In genomic region chr11:118769542-118769941, GRCm38 (mm10) we compare ENCODE assay signal across 21 mouse cellular contexts.
DNase-seq lines count a peak whose midpoint lies in the region; ATAC-seq and TF ChIP-seq lines count a peak whose summit lies in the region.
"Had no signal": no experiment of that assay in that cellular context is flagged by ENCODE, and none has a peak within 500 bp of the region (broad histone marks: within the 10 kb centered on the region; RNA-seq: fewer than 3 reads in every experiment).

No protein-coding gene starts in this region.

- peaks cover 47% of the 10 kb centered on the region for H3K4me1 ChIP-seq in hindbrain, embryonic 10.5 days (replicated peaks)
- peaks cover 20% of the 10 kb centered on the region for H3K4me1 ChIP-seq in hindbrain, postnatal 0 days (ENCODE audit: insufficient read depth, low read length)
- H3K4me1 ChIP-seq in forebrain, embryonic 13.5 days: peaks cover 50% of the 10 kb centered on the region
- H3K4me1 ChIP-seq in hindbrain, embryonic 13.5 days (replicated peaks): peaks cover 82% of the 10 kb centered on the region
- peaks cover 38% of the 10 kb centered on the region for H3K4me1 ChIP-seq in midbrain, embryonic 16.5 days (ENCODE audit: control insufficient read depth, insufficient read depth, low read length)
- H3K4me1 ChIP-seq: embryonic facial prominence, embryonic 15.5 days; liver, embryonic 13.5 days; lung, embryonic 15.5 days had no signal

- H3K9me3 ChIP-seq in hindbrain, embryonic 10.5 days: no peaks in the 10 kb centered on the region
- no peaks in the 10 kb centered on the region for H3K9me3 ChIP-seq in hindbrain, postnatal 0 days (ENCODE audit: low read length)
- H3K9me3 ChIP-seq in forebrain, embryonic 13.5 days (replicated peaks): no peaks in the 10 kb centered on the region
- no peaks in the 10 kb centered on the region for H3K9me3 ChIP-seq in hindbrain, embryonic 13.5 days
- H3K9me3 ChIP-seq in midbrain, embryonic 16.5 days (replicated peaks; ENCODE audit: control insufficient read depth, low read length, poor library complexity, severe bottlenecking): no peaks in the 10 kb centered on the region
- H3K9me3 ChIP-seq: embryonic facial prominence, embryonic 15.5 days; limb, embryonic 12.5 days; liver, embryonic 13.5 days; lung, embryonic 15.5 days had no signal

- H3K27ac ChIP-seq in hindbrain, embryonic 10.5 days: peak overlapping the region; percentile 36; the same call in 1 of the 2 replicates
- H3K27ac ChIP-seq in hindbrain, postnatal 0 days: no peak overlapping the region
- H3K27ac ChIP-seq in forebrain, embryonic 13.5 days: peak overlapping the region; percentile 70
- H3K27ac ChIP-seq in hindbrain, embryonic 13.5 days: peak overlapping the region; percentile 85
- peak overlapping the region; percentile 1; the same call in 1 of the 2 replicates for H3K27ac ChIP-seq in midbrain, embryonic 16.5 days (ENCODE audit: low read length)
- H3K27ac ChIP-seq: embryonic facial prominence, embryonic 15.5 days; gastrocnemius, adult 2 months; limb, embryonic 12.5 days; liver, embryonic 13.5 days; lung, embryonic 15.5 days had no signal

- H3K9ac ChIP-seq in hindbrain, postnatal 0 days (replicated peaks; ENCODE audit: low read length): no peak overlapping the region
- peak overlapping the region; percentile 17; the same call in 1 of the 2 replicates for H3K9ac ChIP-seq in forebrain, embryonic 13.5 days
- no peak overlapping the region for H3K9ac ChIP-seq in hindbrain, embryonic 13.5 days
- no peak overlapping the region for H3K9ac ChIP-seq in midbrain, embryonic 16.5 days (ENCODE audit: low read depth, low read length)
- H3K9ac ChIP-seq: embryonic facial prominence, embryonic 15.5 days; limb, embryonic 12.5 days; liver, embryonic 13.5 days; lung, embryonic 15.5 days had no signal

- no peaks in the 10 kb centered on the region for H3K27me3 ChIP-seq in hindbrain, embryonic 10.5 days (ENCODE audit: insufficient read depth, poor library complexity, severe bottlenecking)
- no peaks in the 10 kb centered on the region for H3K27me3 ChIP-seq in hindbrain, postnatal 0 days (ENCODE audit: insufficient read depth, low read length)
- H3K27me3 ChIP-seq in forebrain, embryonic 13.5 days: no peaks in the 10 kb centered on the region
- no peaks in the 10 kb centered on the region for H3K27me3 ChIP-seq in hindbrain, embryonic 13.5 days
- H3K27me3 ChIP-seq in midbrain, embryonic 16.5 days (ENCODE audit: control insufficient read depth, insufficient read depth, low read depth, low read length): no peaks in the 10 kb centered on the region
- H3K27me3 ChIP-seq: embryonic facial prominence, embryonic 15.5 days; liver, embryonic 13.5 days; lung, embryonic 15.5 days had no signal

- no peak for DNase-seq in hindbrain, embryonic 10.5 days (ENCODE audit: low spot score)
- DNase-seq in hindbrain, postnatal 0 days (ENCODE audit: low spot score): no peak
- no peak for DNase-seq in adrenal gland, adult 8-10 months
- no peak for DNase-seq in cerebellum, adult 18-20 months
- no peak for DNase-seq in kidney, adult 9 months
- DNase-seq: adrenal gland, postnatal 36 days; cerebellum, adult 8-10 months; gastrocnemius, adult 2 months; heart, adult 11 months; kidney, adult 8-10 months; liver, embryonic 13.5 days; right cerebral cortex, postnatal 14 days had no signal

- WGBS in hindbrain, embryonic 10.5 days: 69% methylated on average over 2 of the region's 2 CpGs
- WGBS in hindbrain, postnatal 0 days: 39% methylated on average over 2 of the region's 2 CpGs
- WGBS in forebrain, embryonic 13.5 days: 72% methylated on average over 2 of the region's 2 CpGs
- 60% methylated on average over 2 of the region's 2 CpGs for WGBS in hindbrain, embryonic 13.5 days
- 57% methylated on average over 2 of the region's 2 CpGs for WGBS in midbrain, embryonic 16.5 days

- no peak overlapping the region for H3K4me3 ChIP-seq in hindbrain, embryonic 10.5 days
- H3K4me3 ChIP-seq in hindbrain, postnatal 0 days (ENCODE audit: low read length): no peak overlapping the region
- H3K4me3 ChIP-seq in forebrain, embryonic 13.5 days: no peak overlapping the region
- H3K4me3 ChIP-seq in hindbrain, embryonic 13.5 days: no peak overlapping the region
- H3K4me3 ChIP-seq in midbrain, embryonic 16.5 days (ENCODE audit: low read depth, low read length): no peak overlapping the region
- H3K4me3 ChIP-seq: embryonic facial prominence, embryonic 15.5 days; gastrocnemius, adult 2 months; limb, embryonic 12.5 days; liver, embryonic 13.5 days; lung, embryonic 15.5 days had no signal

- no peak overlapping the region for H3K4me2 ChIP-seq in hindbrain, postnatal 0 days (ENCODE audit: low read depth, low read length)
- H3K4me2 ChIP-seq in forebrain, embryonic 13.5 days: no peak overlapping the region
- no peak overlapping the region for H3K4me2 ChIP-seq in hindbrain, embryonic 13.5 days
- H3K4me2 ChIP-seq in midbrain, embryonic 16.5 days (ENCODE audit: low read length): no peak overlapping the region
- H3K4me2 ChIP-seq: embryonic facial prominence, embryonic 15.5 days; limb, embryonic 12.5 days; liver, embryonic 13.5 days; lung, embryonic 15.5 days had no signal

- no peak for ATAC-seq in hindbrain, postnatal 0 days
- no peak for ATAC-seq in forebrain, embryonic 13.5 days
- no peak for ATAC-seq in hindbrain, embryonic 13.5 days (ENCODE audit: low FRiP score)
- no peak for ATAC-seq in midbrain, embryonic 16.5 days
- ATAC-seq: activated CD4-positive, CD25-positive, alpha-beta regulatory T cell, adult 4 months; inflammation-experienced regulatory T-cells, adult 6 months; Patski had no signal

- TF ChIP-seq CTCF in hindbrain, postnatal 0 days (IDR thresholded peaks at IDR 0.05; ENCODE audit: low read depth): no peak

- H3K36me3 ChIP-seq in hindbrain, embryonic 10.5 days: no peaks in the 10 kb centered on the region
- H3K36me3 ChIP-seq in hindbrain, postnatal 0 days (ENCODE audit: insufficient read depth, low read length): no peaks in the 10 kb centered on the region
- no peaks in the 10 kb centered on the region for H3K36me3 ChIP-seq in forebrain, embryonic 13.5 days (ENCODE audit: poor library complexity, severe bottlenecking)
- H3K36me3 ChIP-seq in hindbrain, embryonic 13.5 days: no peaks in the 10 kb centered on the region
- no peaks in the 10 kb centered on the region for H3K36me3 ChIP-seq in midbrain, embryonic 16.5 days (ENCODE audit: control insufficient read depth, insufficient read depth, low read length)
- H3K36me3 ChIP-seq: embryonic facial prominence, embryonic 15.5 days; limb, embryonic 12.5 days; liver, embryonic 13.5 days; lung, embryonic 15.5 days had no signal
